Mouse (Mus musculus) brown adipose tissue, adult 24 weeks (tissue): ENCODE results near the gene Ddx54. TPM values are rescaled to one million over a fixed set of nuclear protein-coding genes. Genes with fewer than 3 reads are reported as not detected.

ENCODE experiments used
- H3K27ac ChIP-seq: fragments of 200-500 bp; replicated peaks from 2 replicates; pipeline ENCODE4 v1.5.1; 2012; ENCODE audit warnings: low read depth, mild to moderate bottlenecking, low read length
- H3K4me1 ChIP-seq: fragments of 200-500 bp; 2 replicates; pipeline ENCODE4 v1.6.1; 2012; ENCODE audit warnings: low read length, mixed read lengths; ENCODE audit not compliant: control insufficient read depth, insufficient read depth, insufficient read length
- H3K4me3 ChIP-seq: fragments of 200-500 bp; 2 replicates; pipeline ENCODE4 v1.5.1; 2012; ENCODE audit warnings: low read depth, mild to moderate bottlenecking, low read length, moderate library complexity; ENCODE audit not compliant: insufficient read depth
- polyA plus RNA-seq: library from polyadenylated mRNA; stranded (reverse); fragments of >200 nt; gene quantifications from 2 replicates; pipeline ENCODE4 v1.2.4, GENCODE M21; 2012; ENCODE audit not compliant: missing spikeins, insufficient read depth, insufficient read length

The Ddx54 gene
- polyA plus RNA-seq, 1 experiment, result 10.3 TPM

DNA sequence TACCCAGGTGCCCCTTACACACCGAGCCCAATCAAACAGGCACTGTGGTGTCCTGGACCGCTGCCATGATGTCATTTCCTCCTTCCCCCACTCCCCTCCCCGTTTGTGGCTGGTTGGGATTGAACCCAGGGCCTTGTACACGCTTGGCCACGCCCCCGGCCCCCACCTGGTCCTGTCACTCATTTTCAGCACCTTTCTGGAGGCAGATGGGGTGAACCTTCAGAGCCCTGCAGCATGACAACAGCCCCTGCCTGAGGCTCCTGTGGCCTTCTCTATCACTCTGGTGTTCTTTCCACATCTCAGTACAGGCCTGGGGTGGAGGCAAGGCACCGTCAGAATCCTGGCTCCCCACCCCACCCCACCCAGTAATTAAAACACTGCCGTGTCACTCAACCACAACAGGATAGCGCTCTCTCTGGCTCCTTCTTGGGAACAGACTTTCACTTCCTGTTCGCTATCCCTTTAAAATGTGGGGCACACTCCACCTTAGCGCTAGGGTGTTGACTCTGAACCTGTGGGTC lies 35.7 kb upstream of the Ddx54 start:
- peaks cover 29% of the 10 kb centered on the region for H3K4me1 ChIP-seq
- H3K27ac ChIP-seq, result no peak overlapping the region
- no peak overlapping the region for H3K4me3 ChIP-seq

DNA sequence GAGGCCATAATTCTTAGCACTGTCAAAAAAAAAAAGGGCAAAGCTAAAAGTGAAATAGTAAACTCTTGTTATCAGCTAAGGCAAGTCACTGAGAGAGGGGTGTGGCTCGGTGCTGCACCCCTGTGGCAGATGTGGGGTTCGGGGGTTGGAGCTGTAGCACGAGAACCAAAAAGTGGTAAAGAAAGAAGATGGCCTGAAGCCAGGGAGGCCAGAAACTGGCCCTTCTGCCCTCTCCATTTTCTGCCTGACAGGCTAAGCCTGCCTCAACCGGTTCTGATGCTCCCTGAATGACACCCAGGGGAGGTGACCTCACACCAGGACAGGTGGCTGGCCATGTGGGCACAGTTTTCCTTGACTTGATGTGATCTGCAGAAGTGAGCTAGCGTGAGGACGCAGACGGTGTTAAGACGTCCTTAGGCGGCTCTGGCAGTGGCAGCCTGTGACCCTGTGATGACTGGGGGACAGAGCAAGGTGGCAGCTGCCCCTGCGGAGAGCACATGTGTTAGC lies 34.6 kb upstream of the Ddx54 start:
- peaks cover 31% of the 10 kb centered on the region for H3K4me1 ChIP-seq
- H3K4me3 ChIP-seq, result no peak overlapping the region
- peak overlapping the region; percentile 56 for H3K27ac ChIP-seq

DNA sequence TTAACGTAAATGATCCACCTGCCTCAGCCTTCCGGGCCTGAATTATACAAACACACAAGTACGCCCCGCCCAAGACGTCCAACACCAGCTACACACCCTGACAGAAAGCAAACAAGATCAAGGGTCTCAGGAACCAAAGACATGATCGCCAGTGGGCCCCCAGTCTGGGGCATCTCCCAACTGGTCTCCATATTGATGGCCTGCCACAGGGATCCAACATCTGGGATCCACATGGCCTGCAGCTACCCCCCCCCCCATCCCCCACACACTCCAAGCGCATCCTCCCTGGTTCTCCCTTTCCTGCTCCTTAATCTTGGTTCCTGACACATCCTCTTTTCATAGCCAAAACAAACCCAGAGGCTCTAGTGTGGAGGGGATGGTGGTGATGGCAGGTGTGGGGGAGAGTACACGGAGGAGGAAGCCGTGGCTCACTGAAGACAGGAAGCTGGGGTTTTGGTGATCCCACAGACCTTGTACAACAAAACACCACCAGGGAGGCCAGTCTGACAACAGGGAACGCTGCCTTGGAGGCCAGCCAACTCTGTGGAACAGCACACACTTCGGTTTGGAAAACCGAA lies 33.9 kb upstream of the Ddx54 start:
- H3K4me1 ChIP-seq, result peaks cover 34% of the 10 kb centered on the region
- H3K27ac ChIP-seq, result peak overlapping the region; percentile 56
- H3K4me3 ChIP-seq, result no peak overlapping the region

DNA sequence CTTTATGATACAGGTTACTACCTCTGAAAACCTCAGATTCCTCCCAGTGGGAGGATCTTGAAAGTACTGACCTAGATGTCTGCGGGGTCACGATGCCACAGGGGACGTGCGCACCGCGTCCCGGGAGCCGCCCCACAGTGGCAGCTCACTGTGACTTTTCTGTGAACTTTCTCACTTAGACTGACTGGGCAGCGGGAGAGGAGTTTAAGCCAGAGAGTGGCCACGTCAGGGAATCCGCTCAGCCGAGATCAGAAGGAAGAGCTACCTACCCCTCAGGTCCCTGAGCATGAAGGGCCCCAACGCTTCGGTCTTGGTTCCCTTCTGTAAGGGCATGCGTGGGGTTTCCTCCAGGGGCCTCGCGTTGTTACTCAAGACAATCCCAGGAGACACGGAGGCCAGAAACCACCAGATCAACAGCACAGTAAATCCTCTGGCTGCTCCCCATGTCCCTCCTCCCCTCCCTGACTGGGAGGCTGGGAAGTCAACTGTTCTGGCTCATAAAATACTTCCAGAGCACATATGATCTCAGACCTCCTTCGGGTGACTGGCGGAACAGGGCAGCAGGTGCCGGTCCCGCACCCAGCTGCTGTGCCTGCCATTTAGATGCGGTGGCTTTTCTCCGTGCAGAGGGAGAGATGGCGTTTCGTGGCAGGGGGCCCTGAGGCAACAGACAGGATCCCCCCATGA lies 33.2 kb upstream of the Ddx54 start:
- H3K4me1 ChIP-seq, result peaks cover 36% of the 10 kb centered on the region
- H3K4me3 ChIP-seq, result peak overlapping the region; percentile 25
- peak overlapping the region; percentile 95 for H3K27ac ChIP-seq

GRCm38 (mm10) chr5:120579898-120580626 lies 32.5 kb upstream of the Ddx54 start:
- peak overlapping the region; percentile 57 for H3K27ac ChIP-seq
- H3K4me1 ChIP-seq, result peaks cover 34% of the 10 kb centered on the region
- H3K4me3 ChIP-seq, result no peak overlapping the region

DNA sequence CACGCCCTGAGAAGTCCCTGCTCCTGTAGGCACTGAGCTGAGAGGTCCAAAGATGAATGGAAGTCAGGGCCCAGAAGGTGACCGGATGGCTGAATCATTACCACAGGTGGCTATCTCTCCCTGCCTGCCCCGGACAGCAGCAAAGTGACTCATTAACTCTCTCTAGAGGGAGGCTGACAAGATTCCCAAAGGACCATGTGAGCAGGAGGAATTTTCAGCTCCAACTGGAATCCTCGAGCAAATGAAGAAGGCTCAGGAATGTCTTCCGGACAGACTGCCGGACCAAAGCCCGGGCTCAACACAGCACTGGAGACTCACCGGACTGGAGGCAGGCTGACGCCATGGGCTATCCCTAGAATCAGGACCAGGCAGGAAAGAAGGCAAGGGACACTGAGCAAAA lies 30.5 kb upstream of the Ddx54 start:
- Histone ChIP-seq H3K27ac (peak overlapping the region; percentile 85), H3K4me3 (no peak overlapping the region), H3K4me1 (peaks cover 32% of the 10 kb centered on the region)

- no peak overlapping the region for H3K27ac ChIP-seq
Observed at GRCm38 (mm10) chr5:120583511-120583910, 29.0 kb upstream of the Ddx54 start.

DNA sequence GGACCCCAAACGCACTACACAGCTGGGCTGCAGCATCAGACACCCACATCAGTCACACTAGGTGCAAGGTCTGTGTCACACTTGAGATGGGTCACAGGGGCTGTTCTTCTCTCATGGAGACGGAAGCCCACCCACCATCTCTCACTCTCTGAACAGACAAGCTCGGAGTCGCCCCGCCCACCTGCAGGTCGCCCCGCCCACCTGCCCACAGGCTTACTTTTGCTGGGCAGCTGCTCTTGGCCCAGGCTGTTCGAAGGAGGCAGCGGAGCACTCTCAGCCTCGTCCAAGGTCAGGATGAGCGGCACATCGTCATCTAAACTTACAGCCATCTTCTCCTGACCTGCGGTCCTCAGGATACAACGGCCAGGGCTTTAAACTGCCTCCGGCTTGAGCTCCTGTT lies 27.6 kb upstream of the Ddx54 start:
- H3K4me1 ChIP-seq, result peaks cover 19% of the 10 kb centered on the region
- H3K4me3 ChIP-seq, result no peak overlapping the region
- no peak overlapping the region for H3K27ac ChIP-seq

More at GRCm38 (mm10) chr5:120583511-120583910, 29.0 kb upstream of the Ddx54 start:
- no peak overlapping the region for H3K4me3 ChIP-seq
- H3K4me1 ChIP-seq, result peaks cover 27% of the 10 kb centered on the region

DNA sequence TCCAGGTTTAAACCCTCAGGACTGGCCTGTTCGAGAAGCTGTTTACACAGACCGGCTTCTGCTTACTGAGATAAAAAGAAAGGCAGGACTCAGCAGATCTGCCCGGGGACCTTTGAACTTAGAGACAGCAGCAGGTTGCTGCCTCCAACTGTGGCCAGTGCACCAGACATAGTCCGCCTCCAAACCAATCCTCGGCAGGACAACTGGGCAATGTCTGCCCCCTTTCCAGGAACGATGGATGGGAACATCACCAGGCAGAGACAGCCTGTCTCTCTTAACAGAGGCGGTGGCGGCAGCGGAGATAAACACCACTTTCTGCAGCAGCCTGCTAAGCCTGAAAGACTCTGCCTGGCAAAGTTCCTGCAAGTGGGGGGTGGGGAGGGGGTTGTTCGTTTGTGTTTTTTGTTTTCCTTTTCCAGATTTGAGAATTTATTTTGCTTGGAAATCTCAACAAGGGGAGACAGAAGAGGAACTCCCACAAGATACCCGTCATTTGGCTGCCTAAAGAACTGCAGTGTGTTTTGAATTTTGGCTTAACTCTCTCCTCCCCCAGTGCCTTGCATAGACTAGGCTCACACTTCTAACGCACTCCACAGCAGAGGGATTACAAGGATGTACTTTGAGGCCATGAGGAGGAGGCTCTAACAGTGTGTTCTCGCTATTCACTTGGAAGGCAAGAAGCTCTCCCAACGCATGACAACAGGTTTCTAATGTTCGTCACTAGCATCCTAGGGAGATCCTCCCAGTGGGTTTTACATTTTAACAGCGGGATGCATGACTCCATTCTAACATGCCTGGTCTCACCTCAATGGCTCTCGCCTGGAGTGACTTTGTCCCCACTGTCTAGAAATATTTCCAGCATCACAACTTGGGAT lies 25.6 kb upstream of the Ddx54 start:
- Histone ChIP-seq H3K4me3 (peak overlapping the region; percentile 76), H3K4me1 (peaks cover 15% of the 10 kb centered on the region), H3K27ac (0 out of 2 replicates have a peak overlapping the region, but pooled peaks have one; percentile 28)

DNA sequence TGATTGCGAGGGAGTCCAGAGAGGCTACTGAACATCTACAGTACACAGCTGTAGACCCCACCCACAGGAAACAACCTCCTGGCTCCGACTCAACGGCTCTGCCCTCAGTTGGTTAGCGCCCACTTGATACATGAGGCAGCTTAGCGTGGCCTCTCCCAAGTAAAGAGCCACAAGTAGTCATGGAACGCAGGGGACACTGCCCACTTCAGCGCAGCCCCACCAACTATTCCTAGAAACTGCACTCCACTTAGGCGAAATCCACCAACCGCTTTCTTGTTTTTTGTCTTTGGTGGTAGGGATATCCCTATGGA lies 25.0 kb upstream of the Ddx54 start:
- Histone ChIP-seq H3K4me1 (peaks cover 11% of the 10 kb centered on the region), H3K27ac (peak overlapping the region; percentile 46; the same call in 1 of the 2 replicates), H3K4me3 (peak overlapping the region; percentile 76)

DNA sequence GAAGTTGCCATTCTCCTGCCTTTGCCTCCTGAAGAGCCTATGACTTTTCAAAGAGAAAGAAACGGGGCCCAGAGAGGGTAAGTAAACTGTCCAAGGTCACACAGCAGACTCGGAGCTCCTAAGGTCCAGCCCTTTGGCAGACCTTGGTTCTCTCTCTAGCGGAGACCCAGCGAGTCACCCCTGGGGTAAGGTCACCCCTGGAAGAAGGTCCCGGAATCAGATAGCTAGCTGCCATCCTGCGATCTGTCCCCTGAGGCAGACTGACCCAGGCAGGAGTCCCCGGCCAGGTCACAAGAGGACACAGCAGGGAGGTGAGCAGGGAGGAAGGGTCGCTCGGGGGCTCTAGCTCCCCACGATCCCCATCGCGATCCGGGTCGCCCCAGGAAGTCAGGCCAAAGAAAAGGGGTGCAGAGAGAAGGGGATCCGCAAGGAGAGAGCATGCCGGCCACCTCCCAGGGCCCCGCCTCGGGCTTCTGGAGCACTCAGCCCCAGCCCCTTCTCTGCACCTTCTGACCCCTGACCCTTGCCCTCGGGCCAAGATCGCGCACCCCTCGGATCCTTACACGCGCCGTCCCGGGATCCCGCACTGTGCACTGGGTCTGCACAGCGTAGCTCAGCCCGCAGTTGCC lies 24.5 kb upstream of the Ddx54 start:
- H3K27ac ChIP-seq, result peak overlapping the region; percentile 46
- peaks cover 11% of the 10 kb centered on the region for H3K4me1 ChIP-seq
- H3K4me3 ChIP-seq, result peak overlapping the region; percentile 76

GRCm38 (mm10) chr5:120588569-120589094 lies 23.9 kb upstream of the Ddx54 start, which contains the start of the genes Tpcn1 and Iqcd:
Tpcn1 (minus strand) TSS chr5:120588673.
Iqcd (plus strand) TSS chr5:120589016.
- H3K4me1 ChIP-seq, result peaks cover 8% of the 10 kb centered on the region
- peak within 1 kb of the TSS; percentile 76 for H3K4me3 ChIP-seq
- peak within 1 kb of the TSS; percentile 46 for H3K27ac ChIP-seq

GRCm38 (mm10) chr5:120590356-120591010 lies 22.1 kb upstream of the Ddx54 start:
- Histone ChIP-seq H3K27ac (no peak overlapping the region), H3K4me3 (no peak overlapping the region), H3K4me1 (peaks cover 6% of the 10 kb centered on the region)
